Mouse (Mus musculus) frontal cortex, postnatal 25 days (tissue): Measurements from ENCODE around the gene Cypt1.

ENCODE experiments used
- DNase-seq, 2 experiments: peaks; one replicate each; pipeline ENCODE4 v3.0.0; 2022; ENCODE audit warnings: low spot score in 2 of 2

Cypt1 gene

DNA sequence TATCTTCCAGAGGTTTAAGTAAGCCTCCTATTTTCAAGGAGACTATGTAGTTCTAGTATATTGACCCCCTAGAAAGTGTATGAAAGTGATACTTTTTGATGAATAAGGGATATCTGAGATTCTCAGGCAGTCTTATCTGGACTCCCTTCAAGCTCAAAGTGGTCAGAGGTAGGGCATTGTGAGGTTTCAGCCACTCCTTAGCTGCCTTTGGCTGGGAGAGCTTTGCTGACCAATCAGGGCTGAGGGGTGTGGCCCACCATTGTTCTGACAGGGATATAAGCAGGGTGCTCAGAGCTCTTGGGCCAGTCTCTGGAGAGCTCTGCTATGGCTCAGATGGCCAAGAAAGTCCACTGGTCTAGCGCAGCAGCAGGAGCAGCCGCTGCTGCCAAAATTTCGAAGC, at the start of gene Cypt1:
Gene Cypt1, plus strand, starts transcription at position 301 of the 400 bp plus-strand sequence.
- no peak for DNase-seq

DNA sequence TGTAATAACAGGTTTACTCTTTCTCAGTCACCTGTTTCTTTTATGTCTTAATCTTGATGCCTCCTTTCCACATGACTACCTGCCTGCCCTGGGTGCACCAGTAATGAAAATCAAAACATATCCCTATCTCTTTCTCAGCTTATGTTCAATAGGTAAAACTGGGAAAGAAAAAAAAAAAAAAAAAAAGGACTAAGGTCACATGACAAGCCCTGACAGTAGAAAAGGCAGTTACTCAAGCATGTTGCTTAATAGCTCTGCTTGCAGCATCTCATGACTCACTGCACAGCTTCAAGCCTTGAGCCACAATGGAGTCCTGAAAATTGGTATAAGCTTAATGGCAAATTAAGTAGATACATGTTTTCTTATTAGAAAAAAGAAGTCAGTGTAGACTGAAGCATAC, 24.1 kb downstream of the Cypt1 start:
- no peak for DNase-seq

DNA sequence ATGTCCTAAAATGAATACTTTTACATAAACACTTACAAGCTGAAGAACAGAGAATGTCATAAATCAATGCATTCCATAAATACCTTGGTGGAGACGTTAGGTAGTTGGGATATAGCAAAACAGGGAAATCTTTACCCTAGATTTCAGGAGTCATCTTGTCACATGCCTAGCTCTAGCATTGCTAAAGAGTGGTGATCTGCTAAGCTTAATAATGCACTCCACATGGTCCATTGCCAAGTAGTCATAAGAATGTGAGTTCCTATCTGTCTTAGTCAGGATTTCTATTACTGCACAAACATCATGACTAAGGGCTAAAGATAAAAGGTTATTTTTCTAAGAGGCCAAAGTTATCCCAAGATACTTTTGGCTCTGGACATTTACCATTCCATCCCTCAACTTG, 34.4 kb downstream of the Cypt1 start:
- no peak for DNase-seq

DNA sequence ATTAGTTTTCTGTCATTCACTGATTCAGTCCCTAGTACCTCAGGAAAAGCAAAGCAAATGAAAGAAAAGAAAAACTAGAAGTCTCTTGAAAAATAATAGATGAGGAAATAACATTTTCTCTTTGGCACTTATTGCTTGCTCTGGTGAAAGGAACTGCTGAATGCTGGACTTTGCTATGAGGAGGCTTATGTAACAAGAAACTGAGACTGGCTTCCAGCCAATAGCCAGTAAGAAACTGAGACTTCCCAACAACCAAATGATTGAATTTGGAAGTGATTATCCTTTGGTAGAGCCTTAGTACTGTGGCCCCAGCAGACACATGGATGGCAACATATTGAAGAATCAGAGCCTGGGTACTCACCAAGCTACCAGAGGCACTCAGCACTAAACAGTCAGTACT, 35.8 kb downstream of the Cypt1 start:
- DNase-seq = no peak
